Mouse (Mus musculus): ENCODE results near the gene Whrn. TPM values are rescaled to one million over a fixed set of nuclear protein-coding genes. Genes with fewer than 3 reads are reported as not detected.

Gene Whrn
- polyA plus RNA-seq (2014; fragmentation: Nextera tagmentation; extraction: Ambion mirVana) = 3.1 and 4.0 TPM in 2 replicates

GRCm38 (mm10) chr4:63495915-63496278, at the start of gene Whrn:
Gene Whrn, minus strand, starts transcription at chr4:63495991.
- DNase-seq (ENCODE audit: low spot score) = peak; percentile 90
- peaks cover 14% of the 10 kb centered on the region; the same call in 1 of the 2 replicates for H3K4me1 ChIP-seq (replicated peaks; ENCODE audit: control insufficient read depth, insufficient read depth, low read length)
- H3K4me3 ChIP-seq (ENCODE audit: low read depth, low read length) = peak within 1 kb of the TSS; percentile 55
- H3K9ac ChIP-seq (ENCODE audit: low read length) = peak within 1 kb of the TSS; percentile 69
- H3K27me3 ChIP-seq (replicated peaks; ENCODE audit: control insufficient read depth, insufficient read depth, low read length) = peaks cover 9% of the 10 kb centered on the region; the same call in 1 of the 2 replicates
- ATAC-seq (replicated peaks; ENCODE audit: low FRiP score, low TSS enrichment, low read depth) = peak; percentile 82
- no peaks in the 10 kb centered on the region for H3K36me3 ChIP-seq (ENCODE audit: control insufficient read depth, insufficient read depth, low read length)
- WGBS = under 1% methylated on average over 30 of the region's 34 CpGs
- H3K4me2 ChIP-seq (ENCODE audit: low read length) = peak within 1 kb of the TSS; percentile 74
- H3K9me3 ChIP-seq (ENCODE audit: control insufficient read depth, low read length) = no peaks in the 10 kb centered on the region
- H3K27ac ChIP-seq (ENCODE audit: low read depth) = no peak within 1 kb of the TSS

GRCm38 (mm10) chr4:63545231-63545958, 49.6 kb upstream of the Whrn start:
- Histone ChIP-seq H3K36me3 (ENCODE audit: control insufficient read depth, insufficient read depth, low read length) (peaks cover 15% of the 10 kb centered on the region), H3K27me3 (replicated peaks; ENCODE audit: control insufficient read depth, insufficient read depth, low read length) (no peaks in the 10 kb centered on the region), H3K9me3 (ENCODE audit: control insufficient read depth, low read length) (no peaks in the 10 kb centered on the region), H3K4me3 (ENCODE audit: low read depth, low read length) (peak overlapping the region; percentile 86), H3K9ac (ENCODE audit: low read length) (peak overlapping the region; percentile 80), H3K4me2 (ENCODE audit: low read length) (peak overlapping the region; percentile 93), H3K4me1 (replicated peaks; ENCODE audit: control insufficient read depth, insufficient read depth, low read length) (peaks cover 24% of the 10 kb centered on the region), H3K27ac (ENCODE audit: low read depth) (peak overlapping the region; percentile 73)
- 18% methylated on average over 26 of the region's 26 CpGs for WGBS
- DNase-seq (ENCODE audit: low spot score) (no peak), ATAC-seq (replicated peaks; ENCODE audit: low FRiP score, low TSS enrichment, low read depth) (no peak; the same call in 1 of the 2 replicates)

GRCm38 (mm10) chr4:63544494-63545230, 48.9 kb upstream of the Whrn start, which contains the start of gene Atp6v1g1:
Gene Atp6v1g1, plus strand, starts transcription at chr4:63544772.
- peak; percentile 95 for ATAC-seq (replicated peaks; ENCODE audit: low FRiP score, low TSS enrichment, low read depth)
- DNase-seq (ENCODE audit: low spot score) = peak; percentile 96

GRCm38 (mm10) chr4:63543746-63544493, 48.1 kb upstream of the Whrn start:
- H3K27ac ChIP-seq (ENCODE audit: low read depth) = peak overlapping the region; percentile 65; the same call in 1 of the 2 replicates
- peaks cover 6% of the 10 kb centered on the region for H3K36me3 ChIP-seq (ENCODE audit: control insufficient read depth, insufficient read depth, low read length)
- 46% methylated on average over 10 of the region's 10 CpGs for WGBS
- H3K4me2 ChIP-seq (ENCODE audit: low read length) = peak overlapping the region; percentile 93
- H3K4me1 ChIP-seq (replicated peaks; ENCODE audit: control insufficient read depth, insufficient read depth, low read length) = peaks cover 24% of the 10 kb centered on the region
- H3K9ac ChIP-seq (ENCODE audit: low read length) = no peak overlapping the region
- DNase-seq (ENCODE audit: low spot score) (no peak), ATAC-seq (replicated peaks; ENCODE audit: low FRiP score, low TSS enrichment, low read depth) (peak; percentile 67)
- peak overlapping the region; percentile 15; the same call in 1 of the 2 replicates for H3K4me3 ChIP-seq (ENCODE audit: low read depth, low read length)
- H3K9me3 ChIP-seq (ENCODE audit: control insufficient read depth, low read length) = no peaks in the 10 kb centered on the region
- H3K27me3 ChIP-seq (replicated peaks; ENCODE audit: control insufficient read depth, insufficient read depth, low read length) = no peaks in the 10 kb centered on the region

More at GRCm38 (mm10) chr4:63544494-63545230, 48.9 kb upstream of the Whrn start, which contains the start of gene Atp6v1g1:
- Histone ChIP-seq H3K9me3 (ENCODE audit: control insufficient read depth, low read length) (no peaks in the 10 kb centered on the region), H3K4me2 (ENCODE audit: low read length) (peak within 1 kb of the TSS; percentile 93), H3K9ac (ENCODE audit: low read length) (peak within 1 kb of the TSS; percentile 80), H3K27ac (ENCODE audit: low read depth) (peak within 1 kb of the TSS; percentile 73), H3K4me1 (replicated peaks; ENCODE audit: control insufficient read depth, insufficient read depth, low read length) (peaks cover 24% of the 10 kb centered on the region), H3K27me3 (replicated peaks; ENCODE audit: control insufficient read depth, insufficient read depth, low read length) (no peaks in the 10 kb centered on the region), H3K36me3 (ENCODE audit: control insufficient read depth, insufficient read depth, low read length) (peaks cover 13% of the 10 kb centered on the region), H3K4me3 (ENCODE audit: low read depth, low read length) (peak within 1 kb of the TSS; percentile 86)
- under 1% methylated on average over 57 of the region's 57 CpGs for WGBS

GRCm38 (mm10) chr4:63542209-63542608, 46.4 kb upstream of the Whrn start:
- DNase-seq (ENCODE audit: low spot score) = no peak
- H3K9me3 ChIP-seq (ENCODE audit: control insufficient read depth, low read length) = no peaks in the 10 kb centered on the region
- H3K4me3 ChIP-seq (ENCODE audit: low read depth, low read length) = no peak overlapping the region
- no peak overlapping the region for H3K27ac ChIP-seq (ENCODE audit: low read depth)
- no peaks in the 10 kb centered on the region for H3K36me3 ChIP-seq (ENCODE audit: control insufficient read depth, insufficient read depth, low read length)
- H3K4me1 ChIP-seq (replicated peaks; ENCODE audit: control insufficient read depth, insufficient read depth, low read length) = peaks cover 22% of the 10 kb centered on the region
- 38% methylated on average over 2 of the region's 2 CpGs for WGBS
- ATAC-seq (replicated peaks; ENCODE audit: low FRiP score, low TSS enrichment, low read depth) = no peak
- no peaks in the 10 kb centered on the region for H3K27me3 ChIP-seq (replicated peaks; ENCODE audit: control insufficient read depth, insufficient read depth, low read length)
- no peak overlapping the region for H3K4me2 ChIP-seq (ENCODE audit: low read length)
- no peak overlapping the region for H3K9ac ChIP-seq (ENCODE audit: low read length)

- no peaks in the 10 kb centered on the region for H3K9me3 ChIP-seq (ENCODE audit: control insufficient read depth, low read length)
- H3K4me2 ChIP-seq (ENCODE audit: low read length) = no peak overlapping the region
- H3K36me3 ChIP-seq (ENCODE audit: control insufficient read depth, insufficient read depth, low read length) = no peaks in the 10 kb centered on the region
- no peak overlapping the region for H3K27ac ChIP-seq (ENCODE audit: low read depth)
- H3K9ac ChIP-seq (ENCODE audit: low read length) = no peak overlapping the region
- H3K4me3 ChIP-seq (ENCODE audit: low read depth, low read length) = no peak overlapping the region
- WGBS = 77% methylated on average over 4 of the region's 4 CpGs
- no peaks in the 10 kb centered on the region for H3K4me1 ChIP-seq (replicated peaks; ENCODE audit: control insufficient read depth, insufficient read depth, low read length)
- ATAC-seq (replicated peaks; ENCODE audit: low FRiP score, low TSS enrichment, low read depth) = no peak
- no peaks in the 10 kb centered on the region for H3K27me3 ChIP-seq (replicated peaks; ENCODE audit: control insufficient read depth, insufficient read depth, low read length)
- no peak for DNase-seq (ENCODE audit: low spot score)
These were observed 41.8 kb upstream of the Whrn start for GRCm38 (mm10) chr4:63537602-63538001.

GRCm38 (mm10) chr4:63530409-63530808, 34.6 kb upstream of the Whrn start:
- Histone ChIP-seq H3K4me1 (replicated peaks; ENCODE audit: control insufficient read depth, insufficient read depth, low read length) (no peaks in the 10 kb centered on the region), H3K27me3 (replicated peaks; ENCODE audit: control insufficient read depth, insufficient read depth, low read length) (no peaks in the 10 kb centered on the region), H3K4me2 (ENCODE audit: low read length) (no peak overlapping the region), H3K36me3 (ENCODE audit: control insufficient read depth, insufficient read depth, low read length) (no peaks in the 10 kb centered on the region), H3K27ac (ENCODE audit: low read depth) (no peak overlapping the region), H3K4me3 (ENCODE audit: low read depth, low read length) (no peak overlapping the region), H3K9ac (ENCODE audit: low read length) (no peak overlapping the region), H3K9me3 (ENCODE audit: control insufficient read depth, low read length) (no peaks in the 10 kb centered on the region)
- ATAC-seq (replicated peaks; ENCODE audit: low FRiP score, low TSS enrichment, low read depth) = no peak
- no peak for DNase-seq (ENCODE audit: low spot score)
- 69% methylated on average over 7 of the region's 7 CpGs for WGBS

GRCm38 (mm10) chr4:63528946-63529345, 33.2 kb upstream of the Whrn start:
- ATAC-seq (replicated peaks; ENCODE audit: low FRiP score, low TSS enrichment, low read depth) = no peak
- no peaks in the 10 kb centered on the region for H3K36me3 ChIP-seq (ENCODE audit: control insufficient read depth, insufficient read depth, low read length)
- WGBS = 77% methylated on average over 6 of the region's 6 CpGs
- H3K4me3 ChIP-seq (ENCODE audit: low read depth, low read length) = no peak overlapping the region
- H3K9ac ChIP-seq (ENCODE audit: low read length) = no peak overlapping the region
- no peaks in the 10 kb centered on the region for H3K4me1 ChIP-seq (replicated peaks; ENCODE audit: control insufficient read depth, insufficient read depth, low read length)
- DNase-seq (ENCODE audit: low spot score) = no peak
- no peaks in the 10 kb centered on the region for H3K9me3 ChIP-seq (ENCODE audit: control insufficient read depth, low read length)
- H3K27ac ChIP-seq (ENCODE audit: low read depth) = no peak overlapping the region
- no peaks in the 10 kb centered on the region for H3K27me3 ChIP-seq (replicated peaks; ENCODE audit: control insufficient read depth, insufficient read depth, low read length)
- H3K4me2 ChIP-seq (ENCODE audit: low read length) = no peak overlapping the region

Data from intestine, embryonic 14.5 days (tissue).